Mouse (Mus musculus) heart, embryonic 14.5 days (tissue): ENCODE results near the gene Bnip1. TPM values are rescaled to one million over a fixed set of nuclear protein-coding genes. Genes with fewer than 3 reads are reported as not detected.

Experiments used
- ATAC-seq: fragments of 200-750 bp; cut with Nextera tagmentation; 2 replicates; pipeline ENCODE4 v1.8.0; 2017; ENCODE audit warnings: low read depth, moderate TSS enrichment; ENCODE audit not compliant: insufficient number of reproducible peaks, insufficient read depth, low FRiP score
- H3K27ac ChIP-seq, 2 experiments: fragments of 200-500 bp in 1 of 2; fragments of 300-500 bp in 1 of 2; sonication (generic) in 1 of 2; replicated peaks in 1 of 2; 2 replicates each; pipeline ENCODE4 v1.5.1; 2012 to 2014; ENCODE audit warnings: low read depth in 2 of 2, low read length in 2 of 2, control low read depth in 1 of 2, mild to moderate bottlenecking in 1 of 2, mixed read lengths in 1 of 2; ENCODE audit not compliant: control insufficient read depth in 1 of 2, insufficient read depth in 1 of 2
- H3K27me3 ChIP-seq: fragments of 300-500 bp; sonication (generic); 2 replicates; pipeline ENCODE4 v1.6.1; 2014; ENCODE audit warnings: mild to moderate bottlenecking, low read length, control low read depth; ENCODE audit not compliant: control insufficient read depth, insufficient read depth
- H3K36me3 ChIP-seq: fragments of 300-500 bp; sonication (generic); 2 replicates; pipeline ENCODE4 v1.6.1; 2014; ENCODE audit warnings: mild to moderate bottlenecking, control low read depth, low read length, mixed read lengths; ENCODE audit not compliant: control insufficient read depth, insufficient read depth
- H3K4me1 ChIP-seq, 2 experiments: fragments of 200-500 bp in 1 of 2; fragments of 300-500 bp in 1 of 2; sonication (generic) in 1 of 2; 2 replicates each; pipeline ENCODE4 v1.6.1; 2012 to 2014; ENCODE audit warnings: low read length in 2 of 2, control low read depth in 1 of 2, mixed read lengths in 1 of 2; ENCODE audit not compliant: control insufficient read depth in 2 of 2, insufficient read depth in 2 of 2
- H3K4me2 ChIP-seq: fragments of 300-500 bp; sonication (generic); 2 replicates; pipeline ENCODE4 v1.6.1; 2014; ENCODE audit warnings: mild to moderate bottlenecking, low read length
- H3K4me3 ChIP-seq, 2 experiments: fragments of 200-500 bp in 1 of 2; fragments of 300-500 bp in 1 of 2; sonication (generic) in 1 of 2; 2 replicates each; pipeline ENCODE4 v1.5.1; 2012 to 2014; ENCODE audit warnings: low read length in 2 of 2, mild to moderate bottlenecking in 2 of 2, control low read depth in 1 of 2, low read depth in 1 of 2, moderate library complexity in 1 of 2; ENCODE audit not compliant: control insufficient read depth in 1 of 2, insufficient read depth in 1 of 2
- H3K9ac ChIP-seq: fragments of 300-500 bp; sonication (generic); 2 replicates; pipeline ENCODE4 v1.6.1; 2014; ENCODE audit warnings: mild to moderate bottlenecking, low read length
- H3K9me3 ChIP-seq: fragments of 300-500 bp; sonication (generic); 2 replicates; pipeline ENCODE4 v1.6.1; 2016; ENCODE audit warnings: low read length, control low read depth; ENCODE audit not compliant: control insufficient read depth
- WGBS: fragments of 180-500 bp; shearing (Covaris S2); extraction: QIAGEN DNeasy Blood & Tissue Kit; methylation state at CpG from one replicate; pipeline ENCODE4 v1.1.7; 2014; 5-methylcytosine and 5-hydroxymethylcytosine counted together
- polyA plus RNA-seq: library from polyadenylated mRNA; unstranded; fragments of >200 nt; fragmentation: Nextera tagmentation; extraction: Ambion mirVana; gene quantifications from 2 replicates; pipeline ENCODE4 v1.2.1, GENCODE M21; 2014

Bnip1 gene
- polyA plus RNA-seq, 1 experiment from 2014 or later = 54.9 TPM

DNA sequence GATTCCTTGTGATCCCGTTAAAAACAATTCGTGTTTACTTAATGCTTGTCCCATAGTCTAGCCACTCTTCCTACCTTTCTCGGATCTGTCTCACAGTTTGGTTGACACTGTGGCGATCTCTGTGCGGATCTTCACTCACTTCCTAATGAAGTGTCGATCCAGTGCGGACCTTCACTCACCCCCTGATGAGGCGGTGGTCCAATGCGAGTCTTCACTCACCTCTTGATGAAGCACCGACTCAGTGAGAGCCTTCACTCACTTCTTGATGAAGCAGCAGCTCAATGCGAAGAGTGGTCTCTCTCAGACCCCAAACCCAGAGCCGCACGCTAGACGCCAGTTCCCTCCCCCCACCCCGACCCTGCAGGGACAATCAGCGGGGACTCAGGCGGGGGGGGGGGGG is 45.3 kb downstream of the Bnip1 start:
- Histone ChIP-seq H3K4me1 (no peaks in the 10 kb centered on the region), H3K4me2 (no peak overlapping the region), H3K9me3 (peaks cover 6% of the 10 kb centered on the region; the same call in 1 of the 2 replicates), H3K4me3 (no peak overlapping the region), H3K27me3 (no peaks in the 10 kb centered on the region), H3K9ac (no peak overlapping the region), H3K36me3 (peaks cover 24% of the 10 kb centered on the region), H3K27ac (no peak overlapping the region)
- WGBS = 58% methylated on average over 16 of the region's 17 CpGs
- ATAC-seq = no peak

GRCm38 (mm10) chr17:26833806-26834205 is 52.9 kb downstream of the Bnip1 start:
- Histone ChIP-seq H3K9me3 (peaks cover 6% of the 10 kb centered on the region), H3K4me2 (no peak overlapping the region), H3K27ac (no peak overlapping the region), H3K9ac (no peak overlapping the region), H3K27me3 (peaks cover 19% of the 10 kb centered on the region), H3K4me1 (peaks cover 3 to 6% of the 10 kb centered on the region in 2 experiments; a peak in 3 of 4 replicates), H3K36me3 (peaks cover 72% of the 10 kb centered on the region), H3K4me3 (no peak overlapping the region)
- WGBS = 81% methylated on average over 2 of the region's 2 CpGs
- ATAC-seq = no peak

- no peak overlapping the region for H3K4me3 ChIP-seq
- peaks cover 6% of the 10 kb centered on the region for H3K9me3 ChIP-seq
- H3K4me1 ChIP-seq = peaks cover 3 to 6% of the 10 kb centered on the region in 2 experiments; a peak in 3 of 4 replicates
- 68% methylated on average over 5 of the region's 5 CpGs for WGBS
- H3K27me3 ChIP-seq = peaks cover 25% of the 10 kb centered on the region
- peaks cover 73% of the 10 kb centered on the region for H3K36me3 ChIP-seq
- 0 out of 4 replicates have a peak overlapping the region, but pooled peaks of 1 of the 2 experiments have one; percentile 2 for H3K27ac ChIP-seq
- H3K9ac ChIP-seq = no peak overlapping the region
- ATAC-seq = no peak
- no peak overlapping the region for H3K4me2 ChIP-seq
These were observed 53.6 kb downstream of the Bnip1 start for GRCm38 (mm10) chr17:26834302-26834965.

DNA sequence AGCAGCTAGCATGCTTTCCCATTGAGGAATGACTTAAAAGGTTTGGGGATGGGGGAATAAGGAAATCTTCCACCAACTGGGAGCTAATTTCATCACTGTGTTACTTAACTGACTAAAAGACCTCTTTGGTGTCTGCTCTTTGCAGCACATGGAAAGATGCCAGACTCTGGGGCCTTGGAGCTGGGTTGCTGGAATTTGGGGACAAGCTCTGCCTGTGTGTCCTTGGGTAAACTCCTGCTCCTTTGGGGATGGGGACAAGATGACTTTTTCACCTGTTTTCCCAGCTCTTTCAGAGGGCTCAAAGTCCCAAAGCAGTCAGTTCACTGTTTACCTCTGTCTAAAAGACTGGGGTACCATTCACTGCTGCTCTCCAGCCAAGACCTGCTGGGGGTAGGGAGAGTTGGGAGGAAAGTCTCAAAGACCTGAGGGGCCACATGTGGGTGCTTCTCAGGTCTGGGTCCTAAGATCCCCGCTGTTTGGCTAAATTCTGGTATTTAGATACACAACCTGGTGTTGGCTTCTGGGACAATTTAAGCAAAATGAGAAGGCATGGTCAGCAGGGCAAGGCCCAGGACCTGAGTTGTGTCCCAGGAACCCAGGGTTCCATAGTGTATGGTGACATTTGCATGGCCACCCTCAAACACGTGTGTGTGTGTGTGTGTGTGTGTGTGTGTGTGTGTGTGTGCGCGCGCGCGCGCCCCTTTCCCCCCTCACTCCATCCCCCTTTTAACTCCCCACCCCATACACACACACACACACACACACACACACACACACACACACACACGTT is 54.3 kb downstream of the Bnip1 start:
- Histone ChIP-seq H3K27ac (peak overlapping the region; percentile 34 to 97; a peak in 3 of 4 replicates), H3K9me3 (peaks cover 6% of the 10 kb centered on the region), H3K4me1 (peaks cover 3 to 6% of the 10 kb centered on the region in 2 experiments; a peak in 3 of 4 replicates), H3K4me3 (no peak overlapping the region), H3K27me3 (peaks cover 30% of the 10 kb centered on the region), H3K4me2 (peak overlapping the region; percentile 84), H3K9ac (no peak overlapping the region), H3K36me3 (peaks cover 70% of the 10 kb centered on the region)
- no peak for ATAC-seq
- 66% methylated on average over 9 of the region's 9 CpGs for WGBS

DNA sequence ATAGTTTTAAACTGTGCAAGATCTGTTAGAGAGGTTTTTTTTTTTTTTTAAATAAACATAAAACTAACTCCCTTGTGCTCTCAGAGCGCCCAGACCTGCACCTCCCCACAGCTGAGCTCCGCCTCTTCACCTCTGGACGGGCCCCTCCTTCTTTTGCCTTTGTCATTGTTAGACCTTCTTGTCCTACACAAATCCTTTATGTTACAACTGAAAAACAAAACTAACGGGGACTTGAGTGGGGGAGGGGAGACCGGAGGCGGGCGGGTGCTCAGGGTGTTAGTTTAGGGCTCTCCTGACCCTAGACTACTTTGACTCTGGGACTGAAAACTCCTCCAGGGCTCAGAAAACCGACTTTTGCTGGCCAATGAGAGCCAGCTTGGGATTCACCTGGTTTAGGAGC is 55.1 kb downstream of the Bnip1 start:
- ATAC-seq = no peak
- Histone ChIP-seq H3K36me3 (peaks cover 62% of the 10 kb centered on the region), H3K4me3 (peak overlapping the region; percentile 63 to 81), H3K9ac (peak overlapping the region; percentile 100), H3K9me3 (peaks cover 1% of the 10 kb centered on the region), H3K27ac (peak overlapping the region; percentile 6 to 97), H3K4me2 (peak overlapping the region; percentile 84), H3K27me3 (peaks cover 36% of the 10 kb centered on the region), H3K4me1 (peaks cover 3 to 6% of the 10 kb centered on the region in 2 experiments; a peak in 3 of 4 replicates)
- WGBS = 25% methylated on average over 8 of the region's 8 CpGs

- H3K4me2 ChIP-seq = peak overlapping the region; percentile 84
- 29% methylated on average over 5 of the region's 5 CpGs for WGBS
- peaks cover 60% of the 10 kb centered on the region for H3K36me3 ChIP-seq
- peaks cover 40% of the 10 kb centered on the region for H3K27me3 ChIP-seq
- no peaks in the 10 kb centered on the region; the same call in 1 of the 2 replicates for H3K9me3 ChIP-seq
- H3K27ac ChIP-seq = peak overlapping the region; percentile 6 to 97
- H3K4me1 ChIP-seq = peaks cover 3 to 6% of the 10 kb centered on the region in 2 experiments; a peak in 3 of 4 replicates
- no peak for ATAC-seq
- peak overlapping the region; percentile 63 to 81 for H3K4me3 ChIP-seq
- H3K9ac ChIP-seq = peak overlapping the region; percentile 100
These were observed 55.5 kb downstream of the Bnip1 start for GRCm38 (mm10) chr17:26836377-26836776.

DNA sequence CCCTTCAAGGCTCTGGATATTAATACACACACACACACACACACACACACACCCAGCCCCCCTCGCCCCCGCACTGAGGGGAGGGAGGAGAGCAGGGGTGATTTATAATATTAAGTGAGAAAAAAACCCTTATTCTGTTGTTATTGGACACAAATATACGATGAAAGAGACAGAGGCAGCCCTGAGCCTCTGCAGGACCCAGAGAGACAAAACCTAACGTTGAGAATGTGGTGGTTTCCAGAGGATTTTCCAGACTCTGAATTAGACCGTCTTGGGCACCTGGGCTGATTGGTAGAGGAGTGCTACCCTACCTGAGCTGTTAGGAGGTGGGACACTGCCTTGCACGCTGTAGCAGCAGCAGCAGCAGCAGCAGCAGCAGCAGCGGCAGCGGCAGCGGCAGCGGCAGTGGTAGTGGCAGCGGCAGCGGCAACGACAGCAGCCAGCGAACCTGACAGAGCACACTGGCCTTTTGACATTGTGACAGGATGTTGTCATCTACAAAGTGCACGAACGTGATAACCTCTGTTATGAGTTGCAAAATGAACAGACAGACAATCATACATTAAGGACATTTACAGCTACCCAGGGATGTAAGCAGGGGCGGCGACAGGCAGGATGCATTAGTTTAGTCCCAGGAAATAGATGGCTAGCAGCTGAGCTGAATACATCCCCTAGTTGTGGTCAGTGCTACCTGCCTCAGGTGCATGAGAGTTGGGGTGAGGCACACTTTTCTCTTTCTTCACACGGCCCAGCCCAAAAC is 56.1 kb downstream of the Bnip1 start:
- no peak for ATAC-seq
- peak overlapping the region; percentile 63 to 81 for H3K4me3 ChIP-seq
- H3K4me1 ChIP-seq = peaks cover 3 to 6% of the 10 kb centered on the region in 2 experiments; a peak in 3 of 4 replicates
- H3K27ac ChIP-seq = peak overlapping the region; percentile 76 to 97
- 5% methylated on average over 19 of the region's 19 CpGs for WGBS
- peaks cover 60% of the 10 kb centered on the region for H3K36me3 ChIP-seq
- H3K27me3 ChIP-seq = peaks cover 46% of the 10 kb centered on the region
- H3K9me3 ChIP-seq = no peaks in the 10 kb centered on the region; the same call in 1 of the 2 replicates
- peak overlapping the region; percentile 84 for H3K4me2 ChIP-seq
- peak overlapping the region; percentile 100 for H3K9ac ChIP-seq
